Mouse (Mus musculus): ENCODE measurements around the gene Hyls1. TPM values are rescaled to one million over a fixed set of nuclear protein-coding genes. Genes with fewer than 3 reads are reported as not detected.
A peak's percentile ranks its signal among the peaks of the same experiment; 100 is the strongest.
"Not testable (repeated sequence)": the region's sequence is repeated elsewhere in the genome, so short reads cannot be mapped to it uniquely, and the experiment has no call there.

Hyls1 gene
- polyA plus RNA-seq (2017; shearing (Covaris generic)) = 1 to 10 TPM; 8.7 to 8.8 TPM

DNA sequence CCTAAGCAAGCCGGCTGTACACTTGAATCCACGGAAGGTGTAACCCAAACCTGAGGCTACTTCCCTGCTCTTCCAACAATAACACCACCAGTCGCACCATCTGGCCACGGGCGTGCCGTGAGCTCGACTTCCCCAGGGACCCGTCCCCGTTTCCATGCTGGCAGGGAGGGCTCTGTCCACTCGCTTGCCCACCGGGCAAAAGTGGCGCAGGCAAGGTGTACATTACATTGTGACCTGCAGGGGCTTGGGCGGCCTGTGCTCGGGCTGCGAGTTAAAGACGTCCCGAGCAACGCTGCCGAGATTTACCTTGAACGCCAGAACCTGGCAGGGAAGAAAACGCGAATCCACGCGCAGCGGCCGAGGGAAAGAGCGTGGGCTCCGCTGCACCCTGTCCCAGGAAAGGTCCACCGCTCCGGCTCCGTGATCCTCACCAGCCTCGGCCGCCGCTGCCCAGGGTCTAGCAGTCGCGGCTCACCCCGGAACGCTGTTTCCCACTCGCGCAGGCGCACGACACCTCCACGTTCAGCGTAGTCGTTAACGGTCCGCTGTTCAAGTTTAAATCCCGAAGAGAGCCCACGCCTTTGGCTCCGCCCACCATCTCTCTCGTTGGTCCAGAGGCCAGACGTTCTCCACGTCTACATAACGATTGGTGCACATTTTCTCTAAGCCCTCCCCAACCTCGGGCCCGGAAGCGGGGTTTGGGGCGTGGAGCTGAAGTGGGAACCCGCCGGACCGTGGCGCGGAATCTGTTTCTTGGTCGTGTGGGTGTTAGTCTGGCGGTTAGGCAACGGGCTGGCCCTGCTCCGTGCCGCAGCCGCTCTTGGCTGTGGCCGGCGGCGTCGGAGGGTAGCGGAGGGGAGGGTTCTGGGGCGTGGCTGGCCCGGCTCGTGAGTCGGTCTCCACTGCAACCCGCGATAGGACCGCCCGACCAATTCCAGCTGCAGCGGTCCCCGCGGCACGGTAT is at the start of gene Hyls1, which contains the start of gene Pate2:
Gene Hyls1 (minus strand): TSS at position 828 of the 964 bp plus-strand sequence.
Gene Pate2 (plus strand): TSS at position 714 of the 964 bp plus-strand sequence.
- ATAC-seq = peak; percentile 98

DNA sequence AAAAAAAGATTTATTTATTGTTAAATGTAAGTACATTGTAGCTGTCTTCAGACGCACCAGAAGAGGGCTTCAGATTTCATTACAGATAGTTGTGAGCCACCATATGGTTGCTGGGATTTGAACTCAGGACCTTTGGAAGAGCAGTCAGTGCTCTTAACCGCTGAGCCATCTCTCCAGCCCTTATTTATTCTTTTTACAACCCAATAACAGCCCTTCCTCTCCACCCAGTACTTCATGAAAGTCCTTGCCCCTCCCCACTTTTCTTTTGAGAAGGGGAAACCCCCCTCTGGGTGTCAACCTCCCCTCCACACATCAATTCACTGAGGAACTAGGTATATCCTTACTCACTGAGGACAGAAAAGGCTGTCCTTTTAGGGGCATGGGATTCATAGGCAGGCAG is 46.6 kb upstream of the Hyls1 start:
- not testable (repeated sequence) for ATAC-seq

DNA sequence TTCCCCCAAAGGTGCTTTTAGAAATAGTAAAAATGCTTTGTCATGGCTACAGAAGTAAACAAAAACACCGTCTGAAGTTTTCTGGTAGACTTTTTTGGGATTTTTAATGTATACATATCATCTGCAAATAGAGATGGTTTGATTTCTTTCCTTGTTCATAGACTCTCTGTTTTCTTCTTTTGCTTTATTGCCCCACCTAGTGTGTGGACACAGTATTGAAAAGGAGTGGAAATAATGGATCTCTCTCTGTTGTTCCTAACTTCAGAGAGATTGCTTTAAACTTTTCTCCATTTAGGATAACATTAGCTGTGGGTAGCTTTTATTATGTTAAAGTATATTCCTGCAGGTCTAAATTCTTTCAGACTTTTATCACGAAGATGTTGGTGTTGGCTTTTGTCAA is 43.8 kb upstream of the Hyls1 start:
- no peak for ATAC-seq

DNA sequence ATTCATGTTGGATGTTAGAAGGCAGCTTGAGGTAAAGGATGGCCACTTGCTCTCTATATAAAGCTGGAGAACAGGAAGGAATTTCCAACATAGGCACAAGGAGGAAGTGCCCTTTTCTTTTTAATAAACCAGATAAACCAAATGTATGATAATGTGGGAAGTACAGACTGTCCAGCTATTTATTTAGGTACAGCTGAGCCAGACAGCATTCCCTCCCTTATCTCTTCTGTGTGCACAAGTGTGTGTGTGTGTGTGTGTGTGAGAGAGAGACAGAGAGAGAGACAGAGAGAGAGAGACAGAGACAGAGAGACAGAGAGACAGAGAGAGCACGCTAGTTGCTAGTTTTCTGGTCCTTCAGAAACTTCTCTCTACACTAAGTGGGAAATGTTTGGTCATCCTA is 41.6 kb upstream of the Hyls1 start, which contains the start of gene Pate4:
Gene Pate4 (minus strand): TSS at position 101 of the 400 bp plus-strand sequence.
- no peak for ATAC-seq

DNA sequence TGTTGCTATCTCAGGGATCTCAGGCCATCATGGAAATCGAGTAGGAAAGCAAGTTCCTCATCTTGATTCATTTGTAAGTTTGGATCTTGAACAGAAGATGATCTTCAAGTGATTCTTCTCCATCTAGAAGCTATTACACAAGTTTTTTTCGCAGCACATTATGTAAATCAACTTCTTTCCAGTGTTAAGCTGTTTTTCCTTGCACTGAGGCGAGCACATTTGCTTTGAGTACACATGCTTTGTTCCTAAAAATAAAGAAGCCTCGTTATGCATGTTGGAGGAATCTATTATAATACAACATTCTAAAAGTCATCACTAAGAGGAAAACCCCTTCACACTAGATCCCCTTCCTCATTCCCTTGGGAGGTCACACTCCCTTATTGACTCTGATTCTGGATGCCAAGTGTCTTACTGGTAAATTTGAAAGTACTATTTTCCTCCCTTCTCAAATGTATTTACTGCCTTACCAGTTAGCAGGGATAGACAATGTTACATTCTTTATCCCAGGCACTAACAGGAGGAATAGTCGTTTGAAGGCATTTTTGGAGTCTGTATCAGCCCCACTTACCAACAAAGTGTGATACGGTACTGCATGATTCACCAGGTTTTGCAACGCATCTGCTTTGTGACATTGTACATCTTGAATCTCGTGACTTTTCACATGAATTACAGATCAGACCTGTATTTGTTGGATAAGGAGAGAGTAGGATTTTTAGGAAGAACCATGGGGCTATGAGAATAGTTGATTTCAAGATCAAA is 37.6 kb upstream of the Hyls1 start:
- ATAC-seq = no peak

DNA sequence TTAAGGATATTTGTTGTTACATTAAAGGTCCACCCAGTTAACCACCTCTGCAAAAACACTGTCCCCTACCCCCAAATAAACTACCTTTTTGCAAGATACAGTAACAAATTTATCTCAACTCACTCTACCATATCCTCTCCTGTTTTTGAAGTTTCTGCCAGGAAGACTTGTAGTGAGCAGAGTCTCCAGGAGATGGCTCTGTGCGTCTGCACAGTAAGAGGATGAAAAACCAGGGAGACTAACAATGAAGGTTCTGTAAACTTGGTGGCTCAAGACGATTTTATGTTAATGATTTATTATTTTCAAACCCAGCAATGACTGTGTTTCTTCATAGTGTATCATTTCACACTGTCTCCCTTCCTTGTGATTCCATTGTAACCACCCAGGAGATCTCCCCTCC is 22.7 kb upstream of the Hyls1 start:
- ATAC-seq = no peak

DNA sequence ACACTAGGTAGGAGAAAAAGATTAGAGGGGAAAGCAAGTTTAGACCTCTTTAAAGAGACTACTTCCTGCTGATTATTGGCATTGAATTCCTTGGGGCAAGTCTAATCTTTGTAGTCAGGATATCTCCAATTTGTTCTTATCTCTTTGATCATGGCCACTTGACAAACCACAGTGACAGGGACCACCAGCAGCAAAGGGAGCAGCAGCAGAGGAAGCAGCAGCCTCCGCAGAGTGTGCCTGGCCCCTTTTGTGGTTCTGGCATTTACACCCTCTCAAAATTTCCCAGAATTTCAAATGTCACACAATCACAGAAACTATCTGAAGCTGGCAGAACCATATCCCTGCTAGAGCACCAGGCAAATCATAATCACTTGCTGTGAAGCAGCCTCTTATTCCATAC is 17.5 kb upstream of the Hyls1 start:
- no peak for ATAC-seq

DNA sequence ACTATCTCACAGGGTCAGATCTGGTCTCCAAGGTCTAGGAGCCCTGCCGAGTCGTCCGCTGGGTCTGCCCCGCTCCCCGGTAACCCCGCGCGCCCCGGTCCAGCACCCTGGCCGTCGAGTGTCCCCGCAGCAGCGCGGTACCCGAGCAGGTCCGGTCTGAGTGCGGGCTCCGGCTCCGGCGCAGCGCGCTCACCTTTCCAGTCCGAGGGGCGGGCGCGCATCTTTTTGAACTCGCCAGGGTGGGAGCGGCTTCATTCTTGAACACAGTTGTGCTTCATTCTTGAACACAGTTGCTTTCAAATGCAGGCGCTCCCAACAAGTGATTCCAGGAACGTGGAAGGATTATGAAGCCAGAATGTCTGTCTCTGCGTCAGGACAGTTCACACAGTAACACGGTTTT is 4.2 kb upstream of the Hyls1 start:
- ATAC-seq = no peak

DNA sequence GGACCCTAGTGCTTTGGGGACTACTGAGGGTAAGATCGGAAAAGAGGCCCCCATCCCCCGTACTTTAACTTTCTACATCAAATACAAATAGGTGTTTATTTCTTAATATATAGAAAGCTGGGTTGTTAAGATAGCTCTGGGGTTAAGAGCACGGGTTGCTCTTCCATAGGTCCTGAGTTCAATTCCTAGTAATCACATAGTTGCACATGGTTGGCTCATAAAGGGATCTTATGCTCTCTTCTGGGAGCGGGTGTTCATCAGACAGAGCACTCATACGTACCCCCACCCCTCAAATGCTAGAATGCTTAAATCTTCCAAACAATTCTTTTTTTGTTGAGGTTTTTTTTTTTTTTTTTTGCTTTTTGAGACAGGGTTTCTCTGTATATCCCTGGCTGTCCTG is 465 bp upstream of the Hyls1 start:
- no peak for ATAC-seq

DNA sequence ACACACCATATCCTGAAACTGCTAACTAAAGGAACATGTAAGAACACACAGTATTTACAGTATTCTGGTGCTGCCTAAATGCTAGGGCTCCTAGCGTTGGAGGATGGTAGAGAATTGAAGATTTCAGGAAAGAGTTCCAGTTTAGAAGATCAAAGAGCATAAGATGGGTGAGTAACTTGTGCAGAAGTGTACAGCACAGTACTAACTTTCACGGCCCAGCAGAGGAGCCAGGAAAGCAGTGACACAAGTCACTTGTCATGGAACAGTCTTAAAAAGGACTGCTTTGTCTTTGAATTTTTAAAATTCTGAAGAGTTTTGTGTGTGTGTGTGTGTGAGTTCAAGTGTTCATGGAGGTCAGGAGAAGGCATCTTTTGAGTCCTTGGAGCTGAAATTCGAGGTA is 2.2 kb downstream of the Hyls1 start:
- ATAC-seq = no peak

DNA sequence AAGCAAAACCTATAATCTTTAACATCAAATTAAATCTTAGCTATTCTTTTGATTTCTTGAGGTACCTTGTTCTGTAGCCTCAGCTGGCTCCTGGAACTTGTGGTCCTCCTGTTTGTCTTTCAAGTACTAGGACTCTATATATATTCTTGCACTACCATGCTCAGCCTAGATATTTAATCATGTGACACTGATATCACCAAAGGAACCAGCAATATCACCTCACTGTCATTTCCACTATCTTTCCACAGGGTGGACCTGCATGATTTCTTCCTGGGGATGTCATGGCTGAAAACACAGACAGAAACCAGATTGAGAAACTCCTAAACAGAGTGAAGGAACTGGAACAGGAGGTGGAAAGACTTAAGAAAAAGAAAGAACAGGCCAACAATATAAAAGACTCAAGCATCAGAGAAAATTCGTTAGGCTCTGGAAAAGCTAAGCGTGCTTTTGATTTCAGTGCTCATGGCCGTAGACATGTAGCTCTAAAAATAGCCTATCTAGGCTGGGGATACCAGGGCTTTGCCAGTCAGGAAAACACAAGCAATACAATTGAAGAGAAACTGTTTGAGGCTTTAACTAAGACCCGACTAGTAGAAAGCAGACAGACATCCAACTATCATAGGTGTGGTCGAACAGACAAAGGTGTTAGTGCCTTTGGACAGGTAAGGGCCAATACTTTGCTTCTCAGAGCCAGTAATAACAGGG is 5.5 kb downstream of the Hyls1 start:
- ATAC-seq = no peak

DNA sequence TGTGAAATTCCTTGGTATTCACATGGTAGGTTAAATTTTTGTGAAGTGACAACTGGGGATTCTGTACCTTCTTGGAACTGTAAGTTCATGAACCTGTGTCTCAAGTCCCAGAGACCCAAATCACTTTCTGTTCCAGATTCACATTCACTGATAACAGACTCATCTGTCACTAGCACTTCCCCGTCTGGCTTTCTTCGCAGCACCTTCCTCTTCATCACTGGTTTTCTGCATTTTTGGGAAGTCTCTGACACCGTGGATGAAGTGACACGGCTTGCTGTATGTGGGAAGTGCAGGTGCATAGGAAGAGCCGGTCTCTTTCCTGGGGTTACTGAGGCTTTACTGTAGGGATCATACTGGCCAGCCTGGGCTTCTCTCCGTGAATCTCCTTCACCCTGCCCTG is 8.6 kb downstream of the Hyls1 start:
- ATAC-seq = no peak

DNA sequence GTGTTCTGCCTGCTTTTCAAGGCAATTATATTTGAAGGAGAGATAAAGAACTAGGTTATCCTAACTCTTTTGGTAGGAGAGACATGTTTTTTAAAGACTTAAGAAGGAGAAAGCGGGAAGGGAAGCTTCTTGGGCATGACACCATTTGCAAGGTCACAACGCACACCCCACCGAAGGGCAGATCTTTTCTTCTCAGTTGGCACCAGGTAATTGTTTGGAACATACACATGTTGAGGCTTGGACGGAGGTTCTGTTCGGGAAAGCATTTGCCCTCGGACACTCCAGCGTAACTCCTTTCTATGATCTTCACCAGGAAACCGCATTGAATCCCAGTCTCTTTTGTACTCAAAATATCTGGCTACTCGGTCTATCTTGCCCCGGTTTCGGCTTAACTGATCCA is 9.1 kb downstream of the Hyls1 start:
- no peak for ATAC-seq

DNA sequence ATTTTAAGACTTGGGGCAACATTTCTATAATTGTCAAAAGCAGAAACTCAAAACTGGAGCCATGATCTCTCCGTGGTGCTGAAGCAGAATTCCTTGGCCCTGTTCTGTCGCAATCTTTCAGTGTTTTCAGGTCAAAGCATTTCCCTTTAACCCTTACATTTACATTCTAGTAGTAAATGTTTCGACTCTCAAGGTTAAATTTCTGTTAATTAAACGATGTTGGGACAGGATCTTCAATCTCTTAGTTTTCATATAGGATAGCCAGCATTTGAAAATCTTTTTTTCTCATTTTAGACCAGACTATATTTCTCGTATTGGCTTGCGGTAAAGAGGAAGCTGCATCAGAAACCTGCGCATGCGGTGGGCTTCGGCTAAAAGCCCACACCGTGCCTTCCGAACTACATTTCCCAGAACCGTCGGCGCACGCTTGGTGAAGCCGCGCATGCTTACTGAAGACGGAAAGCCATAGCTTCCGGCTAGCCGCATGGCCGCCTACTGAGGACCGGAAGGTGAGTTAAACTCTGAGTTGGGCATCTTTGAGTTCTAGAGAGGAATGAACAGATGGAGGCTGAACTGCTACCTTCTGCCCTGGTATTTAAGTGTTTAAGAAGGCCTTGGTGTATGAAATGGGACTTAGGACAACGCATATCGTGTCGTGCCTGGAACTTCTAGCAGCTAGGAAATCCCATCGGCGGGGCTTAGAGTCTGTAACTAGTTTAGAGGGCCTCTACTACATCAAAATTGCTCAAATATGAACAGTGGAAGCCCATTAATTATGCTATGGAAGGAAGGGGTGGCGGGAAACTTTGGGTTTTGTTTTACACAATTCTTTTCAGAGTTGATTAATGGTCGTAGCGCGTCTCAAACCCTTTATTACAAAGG is 10.9 kb downstream of the Hyls1 start:
- peak; percentile 93 for ATAC-seq

DNA sequence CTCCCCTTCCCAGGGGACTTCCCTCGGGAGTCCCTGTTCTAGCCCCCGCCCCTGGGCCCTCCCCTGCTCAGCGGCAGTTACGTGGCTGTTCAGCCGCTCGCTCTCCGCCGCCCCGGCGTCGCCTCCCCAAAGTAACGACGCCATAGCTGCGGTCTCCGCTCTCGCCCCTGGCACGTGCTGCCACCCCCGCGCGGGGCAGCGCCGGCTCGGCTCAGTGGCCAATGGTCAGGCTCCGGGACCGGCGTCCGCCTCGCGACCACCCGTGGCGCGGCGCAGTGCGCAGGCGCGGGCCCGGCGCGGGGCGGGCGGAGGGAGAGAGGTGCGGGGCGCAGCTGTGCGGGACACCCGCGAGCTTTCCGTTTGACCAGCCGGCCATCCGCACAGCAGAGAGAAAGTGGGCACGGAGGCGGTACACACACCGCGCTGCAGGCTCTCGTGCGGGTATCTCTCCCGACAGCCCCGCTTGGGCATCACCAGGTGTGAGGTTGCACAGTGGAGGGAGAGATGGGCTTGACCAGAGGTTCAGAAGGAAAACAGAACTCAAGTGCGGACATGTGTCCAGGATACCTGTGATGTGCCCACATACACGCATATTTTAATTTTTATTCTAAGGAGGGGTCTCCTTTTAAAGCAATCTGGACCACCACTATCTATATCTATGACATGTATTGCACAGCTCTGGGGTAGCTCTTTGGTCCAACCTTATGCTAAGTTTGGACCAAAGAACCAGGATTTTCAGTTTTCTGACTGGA is 11.8 kb downstream of the Hyls1 start, which contains the start of the genes Ddx25 and Pus3:
Gene Ddx25 (minus strand): TSS at position 272 of the 752 bp plus-strand sequence.
Gene Pus3 (plus strand): TSS at position 339 of the 752 bp plus-strand sequence.
- ATAC-seq = peak; percentile 30

DNA sequence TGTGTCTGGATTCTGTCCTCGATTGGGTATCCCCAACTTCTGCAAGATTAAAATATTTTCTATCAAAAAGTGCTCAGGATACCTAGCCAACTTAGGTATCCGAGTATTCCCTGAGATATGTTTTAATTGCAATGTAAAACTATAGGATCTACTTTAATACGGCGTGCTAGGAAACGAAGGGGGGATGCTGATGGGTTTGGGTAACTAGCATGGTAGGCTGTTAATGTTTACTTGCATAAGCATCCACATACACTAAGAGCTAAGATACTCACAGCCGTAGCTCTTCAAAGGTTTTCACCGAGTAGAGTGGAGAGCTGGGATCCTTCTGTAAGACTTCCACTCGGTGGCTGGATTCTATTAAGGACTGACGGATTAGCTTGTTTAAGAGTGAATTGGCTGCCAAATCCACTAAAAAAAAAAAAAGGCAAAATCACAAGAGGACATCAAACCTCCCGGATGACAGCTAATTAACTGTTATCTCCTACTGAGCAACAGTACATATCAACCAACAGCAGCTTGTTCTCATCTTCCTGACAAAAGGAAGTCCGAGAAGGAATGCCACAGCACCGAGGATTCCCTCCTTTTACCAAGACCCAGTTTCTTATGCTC is 13.6 kb downstream of the Hyls1 start:
- ATAC-seq = no peak

DNA sequence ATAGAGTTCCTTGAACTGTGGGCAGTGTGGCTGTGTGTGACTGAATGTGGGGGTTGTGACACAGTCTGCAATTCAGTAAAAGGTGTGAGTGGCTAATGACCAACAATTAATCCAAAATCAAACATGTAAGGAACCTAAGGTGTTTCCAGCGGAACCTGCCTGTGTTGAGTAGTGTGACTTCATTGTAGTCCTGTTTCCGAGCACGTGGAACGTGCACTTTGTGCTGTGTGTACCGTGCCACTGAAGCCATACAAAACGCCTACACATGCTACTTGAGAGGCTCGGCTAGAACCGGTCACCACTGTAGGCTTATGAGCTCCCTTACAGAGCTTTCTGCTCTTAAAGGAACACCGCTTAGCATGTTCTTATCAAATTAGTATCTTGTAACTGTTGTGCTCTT is 21.7 kb downstream of the Hyls1 start:
- ATAC-seq = no peak

DNA sequence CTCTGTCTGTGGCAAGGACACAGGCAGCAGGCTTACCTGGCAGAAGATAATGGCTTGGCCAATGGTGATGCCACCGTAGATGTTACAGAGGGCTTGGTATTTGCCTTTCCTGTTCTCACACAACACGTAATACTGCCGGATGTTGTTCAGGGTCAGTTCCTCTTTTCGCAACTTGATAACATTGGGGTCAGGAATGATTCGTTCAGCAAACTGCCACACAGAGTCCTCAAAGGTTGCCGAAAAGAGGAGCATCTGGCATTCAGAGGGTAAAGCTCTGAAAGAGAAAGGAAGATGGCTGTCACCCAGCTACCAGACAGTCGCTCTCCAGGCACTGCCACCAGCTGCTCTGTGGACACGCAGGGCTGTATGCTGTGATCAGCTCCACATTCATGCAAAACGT is 23.5 kb downstream of the Hyls1 start:
- ATAC-seq = no peak

DNA sequence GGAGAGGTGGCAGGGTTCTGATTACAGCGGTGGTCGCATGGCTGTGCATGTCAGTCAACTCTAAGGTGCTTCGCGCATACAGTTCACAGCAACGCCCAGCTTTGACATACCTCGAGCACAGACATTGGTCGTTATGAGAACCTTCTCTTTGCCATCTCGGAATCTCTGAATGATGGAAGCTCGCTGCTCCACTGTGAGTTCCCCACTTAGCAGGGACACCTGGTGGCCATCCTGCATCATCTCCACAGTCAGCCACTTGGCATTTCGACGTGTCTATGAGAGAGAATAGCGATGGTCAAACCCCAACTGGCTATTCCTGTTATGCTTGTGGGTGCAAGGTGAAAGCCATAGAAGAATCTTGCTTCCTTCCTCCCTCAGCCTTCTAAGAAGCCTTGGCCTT is 24.5 kb downstream of the Hyls1 start:
- ATAC-seq = no peak

DNA sequence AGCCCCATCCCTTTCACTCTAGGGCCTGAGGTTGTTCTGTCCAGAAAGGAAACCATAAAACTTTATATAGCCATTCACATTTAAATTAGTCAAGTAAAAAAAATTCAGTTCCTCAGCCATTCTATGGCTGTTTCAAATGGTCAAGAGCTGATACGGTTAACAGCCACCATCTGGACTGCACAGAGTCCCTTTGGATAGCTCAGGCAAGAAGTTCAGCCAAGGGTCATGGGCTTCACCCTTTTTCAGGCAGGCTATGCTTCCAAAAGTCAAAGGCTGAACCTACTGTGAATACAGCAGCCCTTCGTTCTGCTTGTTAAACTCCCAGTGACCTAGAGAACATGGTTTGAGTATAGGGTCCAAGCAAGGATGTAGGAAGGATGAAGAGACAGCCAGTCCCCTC is 25.5 kb downstream of the Hyls1 start:
- no peak for ATAC-seq
